Mouse (Mus musculus) CD8-positive naive resting alpha-beta T cell, adult 2 months (primary cell): ENCODE data around the gene Oprd1.

ENCODE experiments used
- DNase-seq, 2 experiments: peaks; one replicate each; pipeline ENCODE4 v3.0.0; 2022; ENCODE audit warnings: low read depth in 2 of 2, low spot score in 2 of 2

The Oprd1 gene

DNA sequence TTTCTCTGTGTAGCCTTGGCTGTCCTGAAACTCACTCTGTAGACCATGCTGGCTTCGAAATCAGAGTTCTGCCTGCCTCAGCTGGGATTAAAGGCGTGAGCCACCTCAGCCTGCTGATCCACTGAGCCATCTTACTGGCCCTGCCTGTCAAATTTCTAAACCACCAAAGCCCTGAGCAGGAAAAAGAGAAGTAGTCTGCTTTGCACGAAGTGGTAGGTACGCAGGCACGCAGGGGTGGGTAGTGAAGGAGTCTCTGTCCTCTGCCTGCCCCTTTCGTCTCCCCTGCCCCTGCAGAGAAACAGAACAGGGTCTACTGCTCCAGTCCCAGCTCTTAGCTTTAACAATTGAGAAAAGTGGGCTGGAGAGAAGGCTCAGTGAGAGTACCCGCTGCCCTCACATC is 59.2 kb downstream of the Oprd1 start:
- no peak for DNase-seq

DNA sequence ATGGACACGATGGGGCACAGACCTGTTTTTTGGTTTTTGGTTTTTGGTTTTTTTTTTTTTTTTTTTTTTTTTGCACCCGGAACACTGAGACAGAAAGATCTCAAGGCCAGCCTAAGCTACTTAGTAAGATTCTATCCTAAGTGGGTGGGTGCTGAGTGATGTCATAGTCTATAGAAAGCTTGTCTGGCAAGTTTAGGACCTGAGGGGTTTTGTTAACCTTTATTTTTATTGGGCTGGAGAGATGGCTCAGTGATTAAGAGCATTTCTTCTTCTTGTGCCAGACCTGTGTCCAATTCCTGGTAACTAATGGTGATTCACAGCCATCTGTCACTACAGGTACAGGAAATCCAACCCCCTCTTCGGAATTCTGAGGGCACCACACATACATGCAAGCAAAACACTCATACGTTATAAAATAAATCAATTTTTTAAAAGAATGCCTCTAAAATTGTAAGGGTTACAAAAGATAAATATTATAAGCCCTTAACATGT is 63.7 kb downstream of the Oprd1 start:
- DNase-seq = no peak

DNA sequence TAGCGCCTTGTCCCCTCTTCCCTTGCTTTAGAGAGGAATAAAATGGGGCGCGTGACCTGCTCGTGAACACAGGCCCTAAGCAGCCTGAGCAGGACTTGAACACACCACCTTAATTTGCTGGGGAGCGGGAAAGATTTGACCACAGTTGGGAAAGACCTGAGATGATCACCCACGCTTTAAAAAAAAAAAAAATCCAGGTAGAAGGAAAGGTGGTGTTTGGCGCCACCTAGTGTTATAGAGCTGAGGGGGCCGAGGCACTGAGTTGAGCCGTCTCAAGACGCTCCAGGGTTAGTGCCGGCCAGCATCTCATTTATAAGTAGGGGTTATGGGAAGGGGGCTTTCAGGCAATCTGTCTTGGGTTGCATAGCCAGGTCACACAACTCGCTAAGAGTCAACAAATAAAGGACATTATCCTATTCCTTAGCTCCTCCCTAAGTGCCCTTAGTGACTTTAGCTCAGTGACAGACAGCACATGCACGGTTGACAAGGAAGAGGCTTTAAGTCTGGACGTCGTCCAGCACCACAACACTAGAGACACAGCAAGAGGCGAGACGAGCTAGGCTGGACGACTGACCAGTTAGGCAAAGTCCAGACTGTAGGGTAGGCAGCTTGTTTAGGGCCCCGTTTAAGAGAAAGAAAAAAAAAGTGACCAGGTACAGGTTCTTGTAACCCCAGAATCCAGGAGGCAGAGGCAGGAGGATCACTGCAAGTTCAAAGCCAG is 64.6 kb downstream of the Oprd1 start:
- DNase-seq = peak; percentile 44 to 61

DNA sequence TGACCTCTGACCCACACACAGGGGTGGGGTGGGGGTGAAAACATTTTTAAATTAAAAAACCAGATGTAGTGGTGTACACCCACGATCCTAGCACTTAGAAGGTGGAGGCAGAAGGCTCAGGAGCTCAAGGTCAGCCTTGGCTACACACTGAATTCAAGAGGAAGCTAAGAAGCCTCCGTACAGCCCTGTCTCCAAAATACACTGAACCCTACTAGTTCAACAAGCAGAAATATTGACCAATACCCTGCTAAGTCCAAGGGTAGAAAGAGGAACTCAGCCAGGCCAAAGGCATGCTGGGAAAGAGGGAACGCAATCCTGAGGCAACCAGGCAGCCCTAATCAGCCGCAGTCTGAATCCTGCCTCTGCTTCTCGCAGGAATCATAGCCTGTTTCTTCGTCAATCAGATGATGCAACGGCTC is 66.0 kb downstream of the Oprd1 start:
- DNase-seq = no peak

DNA sequence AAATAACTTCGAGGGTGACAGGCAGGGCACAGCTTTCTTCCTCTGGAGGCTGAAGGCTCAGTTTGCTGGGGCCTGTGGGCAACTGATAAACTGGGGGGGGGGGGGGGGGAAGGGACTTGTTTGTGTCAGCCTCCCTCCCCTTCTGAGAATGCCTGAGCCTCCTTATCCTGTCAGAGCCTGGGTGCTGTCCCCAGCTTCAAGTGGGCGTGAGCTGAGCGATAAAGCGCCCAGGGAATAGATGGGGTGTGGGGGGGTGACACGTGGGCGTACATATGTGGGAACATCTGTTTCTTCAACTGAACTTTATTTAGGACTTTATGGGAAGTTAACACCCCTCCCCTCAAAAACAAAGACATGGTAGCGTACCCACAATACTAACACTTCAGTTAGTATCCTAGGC is 66.8 kb downstream of the Oprd1 start:
- DNase-seq = no peak

DNA sequence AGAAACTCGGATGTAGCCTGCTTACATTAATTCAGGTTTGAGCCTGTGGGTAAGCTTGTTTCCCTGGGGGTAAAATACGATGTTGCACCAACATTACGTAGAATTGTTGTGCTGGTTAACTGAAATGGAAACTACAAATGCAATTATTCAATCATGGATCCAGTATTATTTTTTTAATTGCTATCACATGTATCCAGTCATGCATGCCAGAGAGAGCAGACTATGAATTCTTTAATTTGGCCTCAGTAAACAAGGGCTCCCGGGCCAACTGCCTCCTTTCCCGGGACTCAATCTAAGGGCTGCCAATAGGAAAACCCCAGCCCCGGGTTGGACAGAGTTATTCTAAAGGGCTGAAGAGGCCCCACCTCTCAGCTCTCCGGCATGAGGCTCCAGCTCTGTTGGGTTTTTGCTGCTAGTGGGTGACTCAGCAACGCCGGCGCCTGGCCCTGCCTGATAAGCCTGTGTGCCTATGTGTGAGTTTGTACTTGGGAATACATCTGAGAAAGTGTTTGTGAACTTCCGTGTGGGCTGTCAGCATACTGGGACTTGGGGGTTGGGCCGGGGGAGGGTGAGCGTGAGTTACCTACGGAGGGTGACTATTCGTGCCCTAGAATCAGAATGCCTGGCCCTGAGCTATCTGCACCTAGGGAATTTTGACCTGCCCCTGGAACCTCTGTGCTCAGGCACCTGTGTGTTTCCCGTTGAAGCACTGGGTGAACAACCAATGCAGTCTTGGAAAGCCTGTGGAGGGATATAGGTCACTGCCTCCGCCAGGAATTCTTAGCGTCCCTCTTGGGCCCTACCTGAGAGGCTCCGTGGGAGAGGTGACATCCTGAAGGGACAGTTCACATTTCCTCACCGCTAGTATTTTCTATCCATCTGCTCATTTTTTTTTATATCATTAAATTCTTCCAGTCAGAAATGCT is 67.5 kb downstream of the Oprd1 start:
- no peak for DNase-seq

DNA sequence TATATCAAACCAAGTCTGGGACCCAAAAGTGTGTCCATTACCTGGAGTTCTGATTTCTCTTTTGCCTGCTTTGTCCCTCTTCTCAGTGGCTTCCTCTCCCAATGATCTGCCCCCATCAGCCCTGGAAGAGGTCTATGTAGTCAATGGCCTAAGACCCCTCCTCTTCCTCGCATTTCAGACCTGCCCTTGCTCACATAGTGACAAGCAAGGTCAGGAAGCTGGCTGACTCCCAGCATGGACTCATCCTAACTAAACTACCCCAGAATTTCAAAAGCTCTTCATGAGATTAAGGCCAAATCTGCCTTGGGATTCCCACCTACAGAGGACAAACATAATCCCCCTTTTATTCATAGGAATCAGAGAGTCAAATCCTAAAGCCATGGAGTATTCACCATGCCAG is 68.5 kb downstream of the Oprd1 start:
- DNase-seq = no peak

DNA sequence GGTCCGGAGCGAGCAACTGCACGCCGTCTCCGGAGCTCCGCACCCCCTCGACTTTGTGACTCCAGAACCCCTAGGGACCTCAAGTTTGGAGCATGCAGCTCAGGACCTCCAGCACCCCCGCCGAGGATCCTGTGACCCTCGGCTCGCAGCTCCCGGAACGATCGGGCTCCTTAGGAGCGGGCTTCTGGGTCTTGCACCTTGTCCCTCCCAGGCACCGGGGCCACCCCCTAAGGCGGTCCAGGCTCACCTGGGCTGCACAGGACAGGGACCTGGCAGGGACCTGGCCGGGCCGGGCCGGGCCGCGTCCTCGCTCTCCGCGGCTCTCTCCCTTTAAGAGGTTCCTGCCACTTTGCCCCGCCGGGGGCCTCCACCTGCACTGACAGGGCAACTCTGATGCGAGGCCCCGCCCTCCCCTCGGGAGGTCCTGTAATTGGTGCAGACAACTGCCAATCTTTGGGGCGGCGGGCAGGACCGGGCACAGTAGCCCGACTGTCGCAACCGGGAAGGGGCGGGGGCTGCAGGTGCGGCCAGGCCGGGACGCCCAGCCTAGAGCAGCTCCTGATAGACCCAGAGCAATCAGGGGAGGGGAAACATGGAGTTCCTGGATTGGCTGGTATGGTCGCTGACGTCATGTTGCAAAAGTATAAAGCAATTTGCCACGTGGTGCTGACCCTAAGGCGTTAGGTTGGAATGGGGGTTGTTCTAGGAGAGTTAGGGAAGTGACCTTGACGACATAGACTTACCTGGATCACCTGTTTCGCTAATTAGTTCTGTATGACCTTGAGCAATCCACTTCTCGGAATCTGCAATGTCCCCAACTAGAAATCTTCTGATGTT is 69.1 kb downstream of the Oprd1 start, which contains the start of gene Epb41:
TSS of gene Epb41 (minus strand) at position 389 of the 837 bp plus-strand sequence.
- DNase-seq = peak; percentile 99

DNA sequence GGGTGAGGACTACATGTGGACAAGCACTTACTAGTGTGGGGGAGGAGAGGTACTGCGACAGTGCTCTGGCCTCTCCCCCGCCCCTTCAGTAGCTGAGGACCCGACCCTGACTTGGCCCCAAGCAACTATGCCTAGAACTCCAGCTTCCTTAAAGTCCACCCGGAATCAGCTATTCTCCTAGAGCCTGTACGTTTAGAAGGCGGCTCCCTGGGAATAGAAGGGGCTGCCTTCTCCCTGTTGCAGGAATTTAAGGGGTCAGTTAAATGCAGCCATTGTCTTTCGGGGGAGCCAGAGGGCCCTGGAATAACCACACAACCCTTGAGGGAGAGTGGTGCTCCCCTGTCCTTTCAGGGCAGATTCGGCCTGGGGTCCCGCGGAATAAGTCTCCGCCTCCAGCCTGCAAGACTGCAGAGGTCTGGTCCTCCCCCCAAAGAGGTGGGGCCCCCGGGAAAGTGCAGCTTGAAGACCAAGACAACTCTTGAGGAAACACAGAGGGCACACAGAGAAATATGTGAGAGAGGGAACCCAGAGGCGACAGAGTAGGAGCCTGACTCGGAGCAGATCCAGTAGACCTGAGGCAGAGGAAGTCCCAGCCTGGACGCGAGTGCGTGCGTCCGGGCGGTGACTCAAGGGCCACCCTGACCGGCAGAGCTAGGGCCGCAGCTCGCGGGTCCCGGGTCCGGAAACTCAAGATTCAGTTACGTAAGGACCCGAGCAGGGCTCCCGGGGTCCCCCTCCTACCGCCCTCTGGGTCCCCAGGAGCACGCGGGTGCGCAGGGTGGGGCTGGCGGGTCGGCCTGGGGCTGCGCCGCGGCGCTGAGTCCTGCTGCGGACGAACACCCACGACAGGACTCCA is 70.0 kb downstream of the Oprd1 start, which contains the start of gene Gm10300:
TSS of gene Gm10300 (plus strand) at position 621 of the 856 bp plus-strand sequence.
- peak; percentile 21 to 40 for DNase-seq

DNA sequence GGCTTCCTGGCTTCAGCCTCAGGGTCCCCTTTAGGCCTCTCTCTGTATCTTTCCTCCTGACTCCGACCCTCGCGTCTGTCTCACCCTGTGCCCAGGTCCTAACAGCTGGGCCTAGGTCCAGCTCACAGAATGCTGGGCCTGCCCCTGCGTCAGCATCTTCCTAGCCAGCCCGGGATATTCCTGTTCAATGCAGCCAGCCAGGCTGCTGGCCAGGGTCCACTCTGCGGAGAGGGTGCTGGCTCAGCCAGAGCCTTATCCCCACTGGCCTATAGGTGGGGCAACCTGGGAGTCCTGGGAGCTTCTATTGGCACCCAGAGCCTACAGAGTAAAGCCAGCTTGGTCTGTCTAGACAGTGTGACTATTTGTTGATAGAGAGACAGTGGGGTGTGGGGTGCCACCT is 71.3 kb downstream of the Oprd1 start:
- no peak for DNase-seq

DNA sequence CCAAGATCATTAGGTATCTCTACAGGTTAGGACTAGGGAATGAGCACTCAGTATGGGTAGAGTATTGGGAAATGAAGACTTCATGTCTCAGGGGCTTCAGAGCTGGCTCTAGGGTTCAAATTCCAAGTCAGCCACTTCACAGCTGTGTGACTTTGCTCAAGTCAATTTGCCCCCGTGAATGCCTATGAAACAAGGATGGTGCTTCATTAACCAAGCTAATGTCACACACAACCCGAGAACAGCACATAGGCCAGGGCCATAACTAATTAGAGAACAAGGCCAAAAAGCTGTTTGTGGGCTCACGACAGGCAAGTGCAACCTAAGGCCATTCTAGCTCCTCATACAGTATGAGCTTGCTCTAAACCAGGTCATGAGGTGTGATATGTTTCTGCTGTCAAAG is 72.1 kb downstream of the Oprd1 start:
- no peak for DNase-seq

DNA sequence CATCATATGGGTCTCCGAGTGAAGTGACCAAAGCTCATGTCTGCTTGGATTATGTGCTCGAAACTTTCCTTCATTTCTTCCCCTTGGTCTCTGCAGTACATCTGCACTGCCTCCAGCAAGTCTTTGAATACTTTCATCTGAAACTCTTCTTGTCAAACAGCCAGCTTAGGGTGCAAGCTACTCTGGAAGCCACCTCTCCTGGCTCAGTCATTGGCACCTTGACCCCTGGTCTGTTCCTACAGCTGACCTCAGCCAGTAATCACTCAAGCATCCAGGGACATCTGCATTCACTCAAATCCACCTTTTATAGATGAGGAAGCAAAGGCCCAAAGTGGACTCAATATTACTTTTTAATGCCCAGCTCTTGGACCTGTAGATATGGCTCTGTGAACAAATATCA is 72.6 kb downstream of the Oprd1 start:
- no peak for DNase-seq

DNA sequence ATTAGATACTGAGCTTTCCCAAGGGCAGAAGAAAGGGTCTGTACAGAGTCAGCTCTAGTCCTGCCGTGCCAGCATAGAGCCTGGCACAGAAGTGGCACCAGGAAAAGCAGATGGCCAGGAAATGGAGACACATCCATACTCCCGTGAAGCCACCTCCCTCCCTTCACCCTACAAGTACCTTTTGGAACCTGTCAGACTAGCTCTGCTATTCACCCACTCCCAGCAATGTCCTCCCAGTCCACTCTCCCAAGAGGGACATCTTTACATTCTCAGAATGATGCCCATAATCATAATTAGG is 76.4 kb downstream of the Oprd1 start:
- DNase-seq = no peak

DNA sequence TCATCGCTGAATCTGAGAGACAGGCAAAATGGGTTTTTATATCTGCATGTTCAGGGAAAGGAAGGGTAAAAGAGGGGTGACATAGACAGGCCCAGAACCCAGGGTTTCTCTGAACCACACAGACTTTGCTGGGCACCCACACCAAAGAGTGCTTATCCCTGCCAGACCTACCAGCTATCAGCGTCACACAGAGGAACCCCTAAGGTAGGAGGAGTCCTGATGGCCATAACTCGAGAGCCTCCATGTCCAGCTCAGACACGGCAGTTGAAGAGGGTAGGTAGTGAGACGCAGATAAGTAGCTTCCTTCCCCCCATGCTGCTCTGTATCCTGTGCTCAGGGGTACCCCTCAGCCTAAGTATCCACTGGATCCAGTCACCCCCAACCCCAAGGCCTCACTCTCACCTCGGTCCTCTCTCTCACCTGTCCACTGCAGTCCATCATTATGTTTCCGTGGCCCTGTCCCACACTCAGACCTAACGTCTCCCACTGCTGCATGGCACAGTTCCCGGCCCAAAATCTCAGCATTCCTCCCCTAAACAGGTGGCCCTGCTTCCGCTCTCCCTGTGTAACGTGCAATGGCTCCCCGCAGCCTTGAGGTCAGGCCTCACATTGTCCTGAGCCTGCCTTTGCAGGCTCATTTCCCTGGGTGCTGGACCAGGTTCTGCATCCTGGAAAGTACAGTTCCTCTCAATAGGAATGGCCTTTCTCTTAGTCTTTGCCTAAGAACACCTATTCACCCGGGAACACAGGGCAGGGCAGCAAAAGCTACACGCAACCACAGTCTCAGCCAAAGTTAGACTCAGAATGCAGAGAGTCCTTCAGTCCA is 77.0 kb downstream of the Oprd1 start:
- DNase-seq = no peak

DNA sequence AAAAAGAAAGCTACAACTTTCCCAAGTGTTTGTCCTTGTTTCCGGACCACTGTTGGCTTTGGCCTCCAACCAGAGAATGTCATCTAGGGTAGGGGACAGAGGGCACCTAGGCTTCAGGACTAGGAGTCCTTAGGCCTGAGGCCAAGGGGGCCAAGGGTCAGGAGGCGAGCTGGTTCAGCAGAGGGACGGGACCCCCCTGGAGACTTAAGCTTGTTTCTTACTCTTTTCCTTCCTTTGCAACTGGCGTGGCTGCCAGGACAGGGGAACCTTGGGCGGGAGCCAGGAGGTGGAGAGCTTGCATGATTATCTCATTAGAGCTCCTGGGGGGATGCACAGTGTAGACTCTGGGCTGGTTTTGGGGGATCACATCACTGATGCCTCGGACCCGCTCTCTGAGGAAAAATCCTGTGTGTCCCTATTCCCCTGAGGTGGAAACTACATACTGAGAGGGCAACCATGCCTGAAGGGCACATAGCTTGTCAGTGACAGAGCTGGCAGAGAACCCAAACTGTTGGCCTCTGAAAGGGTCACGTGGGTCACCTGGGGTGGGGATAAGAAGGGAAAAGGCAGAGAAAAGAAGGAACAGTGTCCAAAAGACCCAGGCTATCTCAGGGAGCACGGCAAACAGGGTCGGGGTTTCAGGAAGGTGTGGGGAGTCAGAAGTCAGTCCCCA is 78.0 kb downstream of the Oprd1 start:
- DNase-seq = no peak

DNA sequence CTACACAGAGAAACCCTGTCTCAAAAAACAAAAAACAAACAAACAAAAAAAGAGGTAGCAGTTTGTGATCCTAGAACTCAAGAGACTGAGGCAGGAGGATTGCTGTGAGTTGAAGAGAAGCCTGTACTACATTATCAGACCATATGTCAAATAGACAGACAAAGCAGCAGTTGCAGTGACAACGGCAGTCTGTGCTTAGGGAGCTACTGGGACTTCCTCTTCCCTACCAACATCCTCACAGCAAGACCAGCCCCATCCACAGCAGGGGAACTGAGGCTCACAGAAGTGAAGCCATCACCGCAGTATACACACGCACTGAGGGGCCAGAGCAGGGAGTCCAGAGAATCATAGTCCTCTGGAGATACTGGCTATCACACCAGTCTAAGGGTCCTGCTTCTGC is 78.7 kb downstream of the Oprd1 start:
- DNase-seq = no peak

DNA sequence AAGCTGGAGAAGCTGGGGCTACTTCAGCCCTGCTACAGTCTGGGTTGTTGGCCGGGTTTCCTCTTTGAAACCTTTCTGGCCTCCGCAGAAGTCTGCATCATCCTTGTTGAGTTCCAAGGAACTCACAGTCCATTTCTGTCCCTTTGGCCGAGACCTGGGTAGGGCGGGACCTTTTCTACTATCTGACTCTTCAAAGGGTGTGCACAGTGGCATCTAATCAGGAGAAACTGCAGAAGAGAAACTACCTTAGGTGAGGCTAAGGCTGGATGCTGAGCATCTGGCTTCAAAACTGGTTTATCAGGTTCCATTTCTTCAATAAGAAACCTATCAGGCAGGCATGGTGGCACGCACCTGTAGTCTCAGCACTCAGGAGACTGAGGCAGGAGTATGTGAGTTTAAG is 79.7 kb downstream of the Oprd1 start:
- no peak for DNase-seq

DNA sequence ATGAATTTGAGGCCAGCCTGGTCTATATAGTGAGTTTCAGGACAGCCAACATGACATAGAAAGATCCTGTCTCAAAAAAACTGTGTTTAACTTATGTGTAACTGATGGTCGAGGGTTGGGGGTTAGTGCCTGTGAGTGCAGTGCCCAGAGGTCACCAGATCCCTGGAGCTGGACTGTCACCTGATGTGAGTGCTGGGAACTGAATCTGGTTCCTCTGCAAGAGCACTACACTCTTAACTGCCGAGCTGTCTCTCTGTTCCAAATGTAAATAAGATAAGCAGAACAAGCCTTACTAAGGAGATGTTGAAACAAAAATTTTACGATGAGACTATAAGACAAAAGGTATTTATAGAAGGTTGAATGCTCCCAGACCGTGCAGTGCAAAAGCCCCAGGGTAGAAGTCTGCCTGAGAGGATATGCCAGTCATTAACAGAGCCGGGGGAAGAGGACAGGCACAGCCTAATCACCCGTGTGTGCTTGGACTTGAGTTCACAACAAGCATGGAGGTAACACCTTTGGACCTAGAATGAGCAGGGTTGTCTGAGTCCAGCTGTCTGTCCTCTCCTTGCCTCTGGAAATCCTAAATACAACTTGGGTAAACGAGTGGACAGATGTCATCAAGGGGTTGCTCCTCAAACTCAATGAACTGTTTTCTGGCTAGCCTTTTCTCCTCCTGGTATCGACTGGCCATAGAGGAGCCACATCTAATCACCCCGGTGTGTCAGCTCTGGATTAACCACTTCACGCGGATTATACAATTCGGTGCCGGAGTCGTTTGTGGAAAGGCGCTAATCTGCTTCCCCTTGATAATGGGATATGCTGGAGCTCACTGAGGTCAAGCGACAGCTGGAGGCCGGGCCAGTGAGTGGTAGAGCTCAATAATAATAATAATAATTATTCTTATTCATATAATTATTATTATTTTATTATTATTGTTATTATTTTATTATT is 81.1 kb downstream of the Oprd1 start:
- no peak for DNase-seq
